Mouse (Mus musculus) myocyte (in vitro differentiated cells): ENCODE measurements around the gene Tpst2. TPM values are rescaled to one million over a fixed set of nuclear protein-coding genes. Genes with fewer than 3 reads are reported as not detected.

Source experiments
- H3K27me3 ChIP-seq: one replicate; pipeline ENCODE4 v1.6.1; 2011; ENCODE audit not compliant: control insufficient read depth, insufficient read depth, insufficient read length
- H3K36me3 ChIP-seq: one replicate; pipeline ENCODE4 v1.6.1; 2011; ENCODE audit not compliant: control insufficient read depth, insufficient read depth
- H3K4me2 ChIP-seq: one replicate; pipeline ENCODE4 v1.6.1; 2011; ENCODE audit warnings: low read depth, control low read depth
- H3K4me3 ChIP-seq: one replicate; pipeline ENCODE4 v1.5.1; 2011; ENCODE audit warnings: mild to moderate bottlenecking, control low read depth, moderate library complexity
- H3K79me2 ChIP-seq: one replicate; pipeline ENCODE4 v1.6.1; 2011; ENCODE audit not compliant: control insufficient read depth, insufficient read depth
- H3ac ChIP-seq: one replicate; pipeline ENCODE4 v1.6.1; 2011; ENCODE audit not compliant: control insufficient read depth, insufficient read length
- CEBPB ChIP-seq: IDR thresholded peaks from 2 replicates; pipeline ENCODE4 v1.6.1; 2011; ENCODE audit warnings: mild to moderate bottlenecking, moderate library complexity; ENCODE audit not compliant: poor library complexity, insufficient read depth, severe bottlenecking
- E2F4 ChIP-seq: IDR thresholded peaks from one replicate; pipeline ENCODE4 v1.6.1; 2011; ENCODE audit warnings: mild to moderate bottlenecking, control low read depth, moderate library complexity; ENCODE audit not compliant: insufficient read depth
- MAX ChIP-seq: IDR thresholded peaks from one replicate; pipeline ENCODE4 v1.6.1; 2011; ENCODE audit warnings: low read depth, mild to moderate bottlenecking, control low read depth
- MYOD1 ChIP-seq, 3 experiments: IDR thresholded peaks; one replicate each; pipeline ENCODE4 v1.6.1; 2011; ENCODE audit warnings: control low read depth in 2 of 3, low read depth in 2 of 3, mild to moderate bottlenecking in 2 of 3, moderate library complexity in 1 of 3; ENCODE audit not compliant: insufficient read length in 2 of 3, control insufficient read depth in 1 of 3
- MYOG ChIP-seq, 3 experiments: IDR thresholded peaks; one replicate each; pipeline ENCODE4 v1.6.1; 2011; ENCODE audit warnings: control low read depth in 2 of 3, low read depth in 2 of 3, mild to moderate bottlenecking in 2 of 3; ENCODE audit not compliant: insufficient read length in 2 of 3, control insufficient read depth in 1 of 3, insufficient read depth in 1 of 3
- POLR2A ChIP-seq: IDR thresholded peaks from one replicate; pipeline ENCODE4 v1.6.1; 2011; ENCODE audit warnings: low read depth, mild to moderate bottlenecking, control low read depth, moderate library complexity; ENCODE audit not compliant: insufficient read length
- POLR2AphosphoS2 ChIP-seq: IDR thresholded peaks from one replicate; pipeline ENCODE4 v1.6.1; 2011; ENCODE audit warnings: low read depth, control low read depth; ENCODE audit not compliant: insufficient read length
- REST ChIP-seq: IDR thresholded peaks from one replicate; pipeline ENCODE4 v1.6.1; 2011; ENCODE audit warnings: mild to moderate bottlenecking, control low read depth, moderate library complexity; ENCODE audit not compliant: insufficient read depth, insufficient read length
- SRF ChIP-seq: IDR thresholded peaks from one replicate; pipeline ENCODE4 v1.6.1; 2011; ENCODE audit warnings: low read depth; ENCODE audit not compliant: control insufficient read depth, insufficient read length
- TCF12 ChIP-seq: IDR thresholded peaks from one replicate; pipeline ENCODE4 v1.6.1; 2011; ENCODE audit warnings: mild to moderate bottlenecking, control low read depth; ENCODE audit not compliant: poor library complexity, insufficient read depth, severe bottlenecking
- TCF3 ChIP-seq: IDR thresholded peaks from one replicate; pipeline ENCODE4 v1.6.1; 2011; ENCODE audit warnings: low read depth, control low read depth; ENCODE audit not compliant: insufficient read length
- USF1 ChIP-seq: IDR thresholded peaks from one replicate; pipeline ENCODE4 v1.6.1; 2011; ENCODE audit warnings: low read depth, mild to moderate bottlenecking, control low read depth, moderate library complexity
- polyA plus RNA-seq: library from polyadenylated mRNA; unstranded; fragments of >200 nt; fragmentation: generic; extraction: Trizol; gene quantifications from one replicate; pipeline ENCODE4 v1.2.1, GENCODE M21; 2012; ENCODE audit warnings: missing spikeins

Tpst2 gene
- polyA plus RNA-seq, 1 experiment, result 94.7 TPM

DNA sequence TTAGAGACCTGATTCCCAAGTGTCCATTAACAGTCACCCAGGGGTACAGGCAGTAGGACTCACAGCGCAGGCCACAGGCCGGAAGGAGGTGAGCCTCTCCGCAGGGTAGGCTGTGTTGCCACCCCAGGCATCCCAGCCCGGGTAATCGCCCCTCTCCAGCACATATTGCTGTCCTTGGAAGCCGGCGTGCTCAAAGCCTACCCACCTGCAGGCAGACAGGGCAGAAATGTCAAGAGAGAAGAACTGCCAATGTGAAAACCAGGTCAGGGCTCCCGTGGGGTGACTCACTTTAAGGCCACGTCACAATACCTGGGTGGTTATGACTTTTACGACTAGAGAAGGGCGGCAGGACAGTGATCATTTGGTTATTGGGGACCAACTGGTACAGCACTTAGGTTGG lies 27.4 kb upstream of the Tpst2 start:
- TF ChIP-seq REST (no peak), USF1 (no peak), MYOD1 (IDR thresholded peaks at IDR 0.05; ENCODE audit: control insufficient read depth in 1 of 3, insufficient read length in 2 of 3, low read depth in 2 of 3) (no peak), TCF12 (no peak), TCF3 (no peak), E2F4 (no peak), POLR2A (no peak), POLR2AphosphoS2 (no peak), CEBPB (no peak), SRF (no peak), MYOG (IDR thresholded peaks at IDR 0.05; ENCODE audit: control insufficient read depth in 1 of 3, insufficient read depth in 1 of 3, insufficient read length in 2 of 3, low read depth in 2 of 3) (no peak), MAX (no peak)

DNA sequence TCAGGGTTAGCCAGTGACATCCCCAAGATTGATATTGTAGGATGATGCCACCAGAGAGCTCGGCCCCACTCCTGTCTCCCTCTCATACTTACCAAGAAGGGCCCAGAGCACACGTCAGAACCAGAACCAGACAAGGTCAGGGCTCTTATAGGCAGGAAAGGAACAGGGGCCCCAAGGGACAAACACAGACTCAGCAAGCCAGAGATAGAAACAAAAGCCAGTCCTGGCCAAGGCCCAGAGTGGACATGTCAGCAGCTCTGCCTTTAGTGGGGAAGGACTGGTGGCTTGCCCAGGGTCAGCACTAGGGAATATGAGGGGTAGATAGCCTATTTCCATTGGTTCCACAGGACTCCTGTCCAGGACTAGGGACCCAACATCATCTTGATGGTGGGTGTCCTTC lies 24.1 kb upstream of the Tpst2 start, which contains the start of gene Cryba4:
Cryba4 (minus strand) TSS at position 119 of the 400 bp plus-strand sequence.
- Histone ChIP-seq H3K79me2 (no peaks in the 10 kb centered on the region), H3K27me3 (no peaks in the 10 kb centered on the region), H3K4me2 (no peak within 1 kb of the TSS), H3K4me3 (no peak within 1 kb of the TSS), H3K36me3 (no peaks in the 10 kb centered on the region), H3ac (no peak within 1 kb of the TSS)
- TF ChIP-seq REST (no peak), CEBPB (no peak), MYOD1 (IDR thresholded peaks at IDR 0.05; ENCODE audit: control insufficient read depth in 1 of 3, insufficient read length in 2 of 3, low read depth in 2 of 3) (no peak), POLR2A (no peak), POLR2AphosphoS2 (no peak), MAX (no peak), TCF12 (no peak), SRF (no peak), E2F4 (no peak), MYOG (IDR thresholded peaks at IDR 0.05; ENCODE audit: control insufficient read depth in 1 of 3, insufficient read depth in 1 of 3, insufficient read length in 2 of 3, low read depth in 2 of 3) (no peak), USF1 (no peak), TCF3 (no peak)

More for the DNA sequence above, 27.4 kb upstream of the Tpst2 start:
- no peak overlapping the region for H3K4me3 ChIP-seq
- H3K4me2 ChIP-seq, result no peak overlapping the region
- H3K27me3 ChIP-seq, result no peaks in the 10 kb centered on the region
- no peaks in the 10 kb centered on the region for H3K36me3 ChIP-seq
- H3K79me2 ChIP-seq, result no peaks in the 10 kb centered on the region
- H3ac ChIP-seq, result no peak overlapping the region

GRCm38 (mm10) chr5:112253169-112253568 lies 23.3 kb upstream of the Tpst2 start:
- Histone ChIP-seq H3K79me2 (no peaks in the 10 kb centered on the region), H3ac (no peak overlapping the region)
- TF ChIP-seq SRF, result no peak
- TF ChIP-seq TCF12, result no peak
- TF ChIP-seq TCF3, result no peak
- no peak for TF ChIP-seq MYOD1 (IDR thresholded peaks at IDR 0.05; ENCODE audit: control insufficient read depth in 1 of 3, insufficient read length in 2 of 3, low read depth in 2 of 3)
- no peak for TF ChIP-seq POLR2A
- no peak for TF ChIP-seq POLR2AphosphoS2
- TF ChIP-seq MAX, result no peak
- no peak for TF ChIP-seq CEBPB
- TF ChIP-seq MYOG (IDR thresholded peaks at IDR 0.05; ENCODE audit: control insufficient read depth in 1 of 3, insufficient read depth in 1 of 3, insufficient read length in 2 of 3, low read depth in 2 of 3), result no peak
- TF ChIP-seq REST, result no peak
- TF ChIP-seq E2F4, result no peak
- no peak for TF ChIP-seq USF1

DNA sequence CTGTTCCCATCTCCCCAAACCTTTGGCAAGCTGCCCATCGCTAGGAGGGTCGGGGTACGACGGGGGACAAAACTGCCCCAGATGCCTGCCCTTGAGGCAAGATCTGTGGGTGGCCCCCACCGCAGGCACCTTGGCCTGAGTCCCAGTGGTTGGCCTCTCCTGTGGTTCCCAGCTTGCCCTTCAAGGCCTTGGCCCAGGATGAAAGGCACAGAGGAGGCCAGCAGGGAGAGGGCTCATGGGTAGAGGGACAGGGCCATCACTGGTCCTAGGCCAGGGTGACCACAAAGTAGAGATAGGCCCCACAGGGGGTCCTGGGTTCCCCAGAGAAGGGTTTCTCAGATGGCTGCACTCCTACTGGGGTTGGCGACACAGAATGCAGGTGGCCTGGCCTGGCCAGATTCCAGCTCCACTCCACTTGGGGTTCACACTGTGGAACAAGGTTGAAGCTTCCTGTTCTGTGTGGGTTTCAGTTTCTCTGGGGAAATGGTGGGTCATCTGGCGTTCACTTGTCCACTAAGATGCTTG lies 22.1 kb upstream of the Tpst2 start:
- H3K79me2 ChIP-seq, result no peaks in the 10 kb centered on the region
- no peak overlapping the region for H3K4me3 ChIP-seq
- H3ac ChIP-seq, result no peak overlapping the region
- no peaks in the 10 kb centered on the region for H3K27me3 ChIP-seq
- no peak for TF ChIP-seq E2F4
- TF ChIP-seq MYOD1 (IDR thresholded peaks at IDR 0.05; ENCODE audit: control insufficient read depth in 1 of 3, insufficient read length in 2 of 3, low read depth in 2 of 3), result peak in 1 of 3 experiments; percentile 1
- no peak for TF ChIP-seq SRF
- no peak for TF ChIP-seq USF1
- TF ChIP-seq MAX, result no peak
- TF ChIP-seq MYOG (IDR thresholded peaks at IDR 0.05; ENCODE audit: control insufficient read depth in 1 of 3, insufficient read depth in 1 of 3, insufficient read length in 2 of 3, low read depth in 2 of 3), result peak in 1 of 3 experiments; percentile 44
- H3K36me3 ChIP-seq, result no peaks in the 10 kb centered on the region
- no peak overlapping the region for H3K4me2 ChIP-seq

More at GRCm38 (mm10) chr5:112253169-112253568, 23.3 kb upstream of the Tpst2 start:
- no peaks in the 10 kb centered on the region for H3K36me3 ChIP-seq
- H3K4me3 ChIP-seq, result no peak overlapping the region
- H3K27me3 ChIP-seq, result no peaks in the 10 kb centered on the region
- H3K4me2 ChIP-seq, result no peak overlapping the region

DNA sequence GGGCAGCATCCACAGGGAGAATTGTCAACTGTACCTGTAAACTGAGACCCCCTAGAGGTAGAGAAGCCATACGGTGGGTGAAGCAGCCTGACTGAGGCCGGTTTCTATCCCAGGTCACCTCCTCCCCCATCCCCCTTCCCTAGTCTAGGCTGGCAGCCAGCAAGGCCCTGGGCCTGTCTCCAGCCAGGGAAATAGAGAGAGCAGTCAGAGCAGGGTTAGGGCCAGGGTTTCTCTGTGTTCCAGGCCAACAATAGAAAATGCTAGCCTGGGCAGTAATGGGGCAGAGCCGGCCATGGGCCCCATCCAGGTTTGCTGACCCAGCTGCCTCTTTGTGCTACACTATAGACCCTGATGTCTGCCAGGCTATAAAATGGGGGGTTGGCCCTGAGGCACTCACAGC lies 21.1 kb upstream of the Tpst2 start, which contains the start of gene Crybb1:
Crybb1 (plus strand) TSS at position 390 of the 400 bp plus-strand sequence.
- H3K79me2 ChIP-seq, result no peaks in the 10 kb centered on the region
- H3K4me3 ChIP-seq, result no peak within 1 kb of the TSS
- H3ac ChIP-seq, result no peak within 1 kb of the TSS
- no peaks in the 10 kb centered on the region for H3K27me3 ChIP-seq
- H3K4me2 ChIP-seq, result no peak within 1 kb of the TSS
- H3K36me3 ChIP-seq, result no peaks in the 10 kb centered on the region
- no peak for TF ChIP-seq REST
- TF ChIP-seq POLR2AphosphoS2, result no peak
- no peak for TF ChIP-seq TCF3
- no peak for TF ChIP-seq TCF12
- TF ChIP-seq MYOD1 (IDR thresholded peaks at IDR 0.05; ENCODE audit: control insufficient read depth in 1 of 3, insufficient read length in 2 of 3, low read depth in 2 of 3), result no peak
